Comparison of ENCODE assay signal across 8 mouse cellular contexts in the genomic region with DNA sequence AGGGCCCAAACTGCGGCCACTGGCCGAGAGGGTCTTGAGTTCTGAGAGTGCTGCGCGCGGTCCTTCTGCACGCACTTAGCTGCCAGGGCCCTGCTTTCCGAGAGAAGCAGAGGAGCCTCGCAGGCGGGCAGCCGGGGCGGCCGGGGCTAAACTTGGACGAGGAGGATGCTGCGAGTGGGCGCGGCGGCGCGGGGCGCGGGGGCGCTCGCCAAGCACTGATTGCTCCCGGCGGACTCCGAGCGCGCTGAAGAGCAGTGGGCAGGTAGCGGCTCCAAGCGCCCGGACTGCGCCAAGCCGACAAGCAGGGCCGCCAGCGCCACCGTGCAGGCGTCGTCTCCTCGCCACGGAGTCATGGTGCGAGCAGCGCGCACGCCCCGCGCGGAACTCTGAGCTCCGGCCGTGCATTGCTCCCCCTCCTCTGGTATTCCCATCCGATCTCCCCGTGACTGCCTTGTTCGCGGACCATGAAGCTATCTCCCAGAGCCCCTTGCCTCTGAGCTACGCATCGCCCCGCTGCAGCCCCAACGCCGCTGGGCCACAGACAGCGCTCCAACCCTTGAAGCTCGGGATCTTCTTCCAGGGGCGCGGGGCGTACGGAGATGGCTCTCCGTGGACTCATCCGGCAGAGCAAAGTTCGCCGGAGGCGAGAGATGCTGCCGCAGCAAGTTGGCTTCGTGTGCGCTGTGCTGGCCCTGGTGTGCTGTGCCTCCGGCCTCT. TPM values are rescaled to one million over a fixed set of nuclear protein-coding genes. Genes with fewer than 3 reads are reported as not detected.
DNase-seq lines count a peak whose midpoint lies in the region; ATAC-seq and TF ChIP-seq lines count a peak whose summit lies in the region.

No protein-coding gene starts in this region.

- intact Hi-C loops in heart, postnatal 36 days (cut with DNase I) = no loop called here

- peaks cover 2% of the 10 kb centered on the region; the same call in 1 of the 2 replicates for H3K27me3 ChIP-seq in forebrain, embryonic 16.5 days (replicated peaks; ENCODE audit: control insufficient read depth, insufficient read depth, low read length)

- WGBS in forebrain, embryonic 16.5 days = under 1% methylated on average over 71 of the region's 73 CpGs

- ATAC-seq in forebrain, embryonic 16.5 days = peak; percentile 88
- no peak for ATAC-seq in erythroblast, adult 5-6 weeks (replicated peaks; ENCODE audit: low FRiP score, poor library complexity, severe bottlenecking)

- H3K9me3 ChIP-seq in forebrain, embryonic 16.5 days (ENCODE audit: control insufficient read depth, low read length) = no peaks in the 10 kb centered on the region

- peak overlapping the region; percentile 55 for H3K9ac ChIP-seq in forebrain, embryonic 16.5 days (replicated peaks; ENCODE audit: low read depth, low read length)

- H3K4me3 ChIP-seq in forebrain, embryonic 16.5 days (replicated peaks; ENCODE audit: low read length) = peak overlapping the region; percentile 59
- peak overlapping the region; percentile 80 for H3K4me3 ChIP-seq in layer of hippocampus, adult 2 months

- peak overlapping the region; percentile 100 for H3K4me2 ChIP-seq in forebrain, embryonic 16.5 days (ENCODE audit: low read length)

- H3K4me1 ChIP-seq in forebrain, embryonic 16.5 days (replicated peaks; ENCODE audit: control insufficient read depth, insufficient read depth, low read length) = peaks cover 27% of the 10 kb centered on the region

- peak; percentile 61 for TF ChIP-seq CTCF in layer of hippocampus, adult 2 months (conservative IDR thresholded peaks at IDR 0.05)

- no peaks in the 10 kb centered on the region for H3K36me3 ChIP-seq in forebrain, embryonic 16.5 days (ENCODE audit: control insufficient read depth, insufficient read depth)

- DNase-seq in ES-CJ7 (ENCODE audit: low read depth, low spot score) = peak; percentile 36
- peak; percentile 37 to 60 for DNase-seq in cerebellum, adult 18-20 months
- DNase-seq in heart, postnatal 36 days = peak; percentile 47 to 53
- DNase-seq in layer of hippocampus, adult 2 months (ENCODE audit: low spot score in 2 of 2) = peak; percentile 74 to 77
- DNase-seq in lung, adult 18-20 months = peak; percentile 67
- peak; percentile 48 for DNase-seq in ovary, adult 18-20 months (ENCODE audit: low spot score)

- no peak overlapping the region for H3K27ac ChIP-seq in forebrain, embryonic 16.5 days (ENCODE audit: low read length)
- peak overlapping the region; percentile 94 for H3K27ac ChIP-seq in layer of hippocampus, adult 2 months

RNA-seq across cellular contexts. Expression of gene Slc24a4, which starts 0.4 kb away (rescaled TPM):
- polyA plus RNA-seq in forebrain, embryonic 16.5 days (2015; fragmentation: Nextera tagmentation; extraction: Ambion mirVana) = 1.3 and 1.8 TPM in 2 replicates
- 1 to 10 TPM; 1.3 to 2.0 TPM for total RNA-seq in heart, postnatal 36 days (2021)
- total RNA-seq in layer of hippocampus, adult 2 months (2021) = 10 to 100 TPM; 46.6 to 48.6 TPM
- not detected in 2 replicates for total RNA-seq in erythroblast, adult 5-6 weeks (2015; ENCODE audit: low replicate concordance)
- not detected in 2 replicates for total RNA-seq in erythroblast, adult 5-6 weeks (2017; ENCODE audit: low replicate concordance)

Comparison
In these comparisons a context has a peak if more than half of its experiments do, and no peak if none do; other contexts are left out.
1. RNA of gene Slc24a4, which starts 0.4 kb away (total RNA-seq): 46.6 to 48.6 TPM in layer of hippocampus, adult 2 months; 1.3 to 2.0 TPM in heart, postnatal 36 days and not detected in erythroblast, adult 5-6 weeks; every median in the first group is over 10 times any median in the second.
2. Peak in every context shown above with its lines, with median percentiles within 50 percentile points of each other: DNase-seq.